Mouse (Mus musculus) liver, adult 2 months (tissue): Measurements from ENCODE around the gene Wdr90.

ENCODE experiments used
- CTCF ChIP-seq: fragments of 200-500 bp; IDR thresholded peaks from 2 replicates; pipeline ENCODE4 v1.5.1; 2011; ENCODE audit warnings: low read depth, low read length, control low read depth
- POLR2A ChIP-seq: fragments of 200-500 bp; IDR thresholded peaks from 2 replicates; pipeline ENCODE4 v1.6.1; 2011; ENCODE audit warnings: low read length, control low read depth; ENCODE audit not compliant: insufficient read depth; ENCODE audit errors: extremely low read depth

DNA sequence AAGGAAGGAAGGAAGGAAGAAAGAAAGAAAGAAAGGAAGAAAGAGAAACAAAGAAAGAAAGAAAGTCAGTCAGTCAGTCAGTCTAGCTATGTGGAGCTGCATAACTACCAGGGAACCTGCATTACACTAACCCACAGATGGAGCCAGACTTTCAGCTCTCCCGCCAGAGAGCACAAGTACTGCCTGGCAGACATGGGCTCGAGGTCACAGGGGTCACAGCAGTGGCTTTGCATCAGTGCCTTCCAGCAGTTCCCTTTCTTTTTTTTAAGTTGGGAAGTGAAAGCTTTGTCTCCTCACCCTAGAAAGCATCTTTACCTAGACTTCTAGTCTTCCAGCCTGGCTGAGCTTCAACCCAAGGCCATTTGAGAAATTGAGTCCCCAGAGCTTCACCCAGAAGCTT is 34.1 kb upstream of the Wdr90 start:
- TF ChIP-seq CTCF (0 out of 2 replicates have a peak, but pooled peaks have one; percentile 15), POLR2A (no peak)
